Mouse (Mus musculus): ENCODE measurements at regions not wholly inside any gene's neighbourhood (a gene's known extent, or its start where the extent isn't known, plus 50 kb on each side); places are given as distances from the start of the nearest gene placed in this dataset.

GRCm38 (mm10) chr1:121092870-121093269, 239.5 kb downstream of the Insig2 start:
- no peaks in the 10 kb centered on the region for H3K9me3 ChIP-seq (ENCODE audit: low read length)
- no peak for ATAC-seq
- no peak for DNase-seq
- H3K27me3 ChIP-seq (ENCODE audit: insufficient read depth, low read length), result peaks cover 4% of the 10 kb centered on the region; the same call in 1 of the 2 replicates
- no peak overlapping the region for H3K4me3 ChIP-seq (ENCODE audit: low read depth, low read length)
- no peaks in the 10 kb centered on the region for H3K4me1 ChIP-seq (ENCODE audit: insufficient read depth)
- no peaks in the 10 kb centered on the region for H3K36me3 ChIP-seq (ENCODE audit: insufficient read depth)
- no peak overlapping the region for H3K4me2 ChIP-seq (ENCODE audit: low read depth)
- H3K9ac ChIP-seq, result no peak overlapping the region
- no peak for TF ChIP-seq CTCF (IDR thresholded peaks at IDR 0.05; ENCODE audit: low read depth)
- H3K27ac ChIP-seq (ENCODE audit: low read depth, low read length), result no peak overlapping the region
- WGBS, result 78% methylated on average over 5 of the region's 5 CpGs

DNA sequence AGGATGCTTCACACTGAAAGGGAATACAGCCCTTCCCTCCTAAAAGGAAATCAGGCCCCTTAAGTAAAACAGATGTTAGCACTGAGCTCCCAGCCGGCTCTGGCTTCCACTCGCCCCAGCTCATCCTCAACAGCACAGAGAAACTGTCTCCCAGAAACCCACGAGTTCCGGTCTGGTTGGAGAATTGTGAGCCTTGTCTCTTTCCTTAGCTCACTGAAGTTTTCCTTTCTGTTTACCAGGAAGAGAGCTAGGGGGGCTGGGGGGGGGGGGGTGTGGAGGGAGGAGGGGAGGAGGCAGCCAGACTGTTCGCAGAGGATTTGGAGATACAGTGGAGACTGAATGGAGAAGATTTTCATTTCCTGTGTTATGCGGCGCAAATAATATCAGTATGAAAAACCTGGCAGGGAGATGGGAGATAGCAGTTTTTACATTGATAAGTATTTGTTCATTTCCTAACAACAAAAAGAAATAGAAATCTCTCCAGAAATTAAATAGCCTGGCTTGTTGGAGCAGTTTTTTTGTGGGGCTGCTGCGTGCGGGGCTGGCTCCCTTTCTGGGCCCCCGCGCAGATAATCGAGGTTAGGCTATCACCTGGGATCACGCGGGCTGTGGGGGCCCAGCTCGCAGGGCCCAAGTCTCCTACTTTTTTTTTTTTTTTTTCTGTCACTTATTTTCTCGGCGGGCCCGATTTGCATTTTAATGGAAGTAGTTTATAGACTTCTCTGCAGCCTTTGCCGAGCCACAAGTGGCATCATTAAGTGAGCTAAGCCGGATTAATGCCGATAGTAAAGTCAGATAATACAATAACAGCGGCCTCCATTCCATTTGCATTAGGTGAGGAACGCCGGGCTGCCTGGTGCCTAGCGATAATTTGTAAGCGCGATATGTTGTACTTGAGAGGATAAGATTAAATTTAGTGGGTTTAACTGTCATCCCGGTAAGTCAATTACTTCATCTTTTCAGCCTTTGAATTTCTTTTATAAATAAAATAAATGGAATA, 235.5 kb downstream of the Insig2 start:
- TF ChIP-seq CTCF (IDR thresholded peaks at IDR 0.05; ENCODE audit: low read depth), result no peak
- no peak overlapping the region for H3K9ac ChIP-seq
- ATAC-seq, result peak; percentile 73

GRCm38 (mm10) chr1:121111776-121112344, 220.5 kb downstream of the Insig2 start:
- no peak overlapping the region for H3K4me3 ChIP-seq (ENCODE audit: low read depth, low read length)
- H3K27me3 ChIP-seq (ENCODE audit: insufficient read depth, low read length), result no peaks in the 10 kb centered on the region
- ATAC-seq (0 out of 2 replicates have a peak, but pooled peaks have one; percentile 20), DNase-seq (no peak)
- WGBS, result 41% methylated on average over 4 of the region's 4 CpGs
- H3K9ac ChIP-seq, result no peak overlapping the region
- no peaks in the 10 kb centered on the region for H3K9me3 ChIP-seq (ENCODE audit: low read length)
- TF ChIP-seq CTCF (IDR thresholded peaks at IDR 0.05; ENCODE audit: low read depth), result no peak
- H3K4me2 ChIP-seq (ENCODE audit: low read depth), result no peak overlapping the region
- H3K36me3 ChIP-seq (ENCODE audit: insufficient read depth), result no peaks in the 10 kb centered on the region
- no peaks in the 10 kb centered on the region for H3K4me1 ChIP-seq (ENCODE audit: insufficient read depth)
- no peak overlapping the region for H3K27ac ChIP-seq (ENCODE audit: low read depth, low read length)

More for the DNA sequence above, 235.5 kb downstream of the Insig2 start:
- Histone ChIP-seq H3K4me1 (ENCODE audit: insufficient read depth) (no peaks in the 10 kb centered on the region), H3K4me3 (ENCODE audit: low read depth, low read length) (peak overlapping the region; percentile 28), H3K36me3 (ENCODE audit: insufficient read depth) (no peaks in the 10 kb centered on the region), H3K27ac (ENCODE audit: low read depth, low read length) (no peak overlapping the region), H3K4me2 (ENCODE audit: low read depth) (peak overlapping the region; percentile 43), H3K9me3 (ENCODE audit: low read length) (no peaks in the 10 kb centered on the region), H3K27me3 (ENCODE audit: insufficient read depth, low read length) (peaks cover 13% of the 10 kb centered on the region)
- peak; percentile 20 for DNase-seq
- WGBS, result 4% methylated on average over 28 of the region's 28 CpGs

GRCm38 (mm10) chr1:121112464-121112863, 219.9 kb downstream of the Insig2 start:
- Histone ChIP-seq H3K9me3 (ENCODE audit: low read length) (no peaks in the 10 kb centered on the region), H3K36me3 (ENCODE audit: insufficient read depth) (no peaks in the 10 kb centered on the region), H3K27me3 (ENCODE audit: insufficient read depth, low read length) (no peaks in the 10 kb centered on the region), H3K27ac (ENCODE audit: low read depth, low read length) (no peak overlapping the region), H3K4me1 (ENCODE audit: insufficient read depth) (no peaks in the 10 kb centered on the region), H3K4me2 (ENCODE audit: low read depth) (no peak overlapping the region), H3K9ac (no peak overlapping the region), H3K4me3 (ENCODE audit: low read depth, low read length) (no peak overlapping the region)
- DNase-seq, result no peak
- 51% methylated on average over 1 of the region's 1 CpGs for WGBS
- no peak for ATAC-seq
- TF ChIP-seq CTCF (IDR thresholded peaks at IDR 0.05; ENCODE audit: low read depth), result no peak

DNA sequence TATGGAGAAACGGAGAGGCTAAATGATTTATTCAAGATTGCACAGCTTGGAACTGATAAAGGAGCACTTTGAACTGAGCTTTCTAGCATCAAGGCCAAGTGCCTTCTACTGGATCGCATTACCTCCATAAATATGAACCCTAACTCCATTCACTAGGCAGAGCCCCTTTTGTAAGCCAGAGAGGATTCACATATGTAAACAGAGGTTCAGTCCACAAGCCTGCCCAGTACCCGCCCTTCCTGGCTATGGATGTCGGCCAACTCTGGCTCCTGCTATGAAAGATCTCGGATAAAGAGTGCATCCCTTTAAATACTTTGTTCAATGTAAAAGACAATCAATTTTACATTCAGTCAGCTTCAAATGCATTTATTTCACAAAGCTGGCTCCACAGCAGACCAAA, 215.8 kb downstream of the Insig2 start:
- Histone ChIP-seq H3K9ac (no peak overlapping the region), H3K9me3 (ENCODE audit: low read length) (no peaks in the 10 kb centered on the region), H3K4me3 (ENCODE audit: low read depth, low read length) (no peak overlapping the region), H3K27ac (ENCODE audit: low read depth, low read length) (no peak overlapping the region), H3K36me3 (ENCODE audit: insufficient read depth) (no peaks in the 10 kb centered on the region), H3K27me3 (ENCODE audit: insufficient read depth, low read length) (no peaks in the 10 kb centered on the region), H3K4me1 (ENCODE audit: insufficient read depth) (no peaks in the 10 kb centered on the region), H3K4me2 (ENCODE audit: low read depth) (no peak overlapping the region)
- DNase-seq (no peak), ATAC-seq (no peak)
- WGBS, result 57% methylated on average over 5 of the region's 5 CpGs
- TF ChIP-seq CTCF (IDR thresholded peaks at IDR 0.05; ENCODE audit: low read depth), result no peak

GRCm38 (mm10) chr1:121123436-121123835, 209.0 kb downstream of the Insig2 start:
- no peak for TF ChIP-seq CTCF (IDR thresholded peaks at IDR 0.05; ENCODE audit: low read depth)
- Histone ChIP-seq H3K27ac (ENCODE audit: low read depth, low read length) (no peak overlapping the region), H3K36me3 (ENCODE audit: insufficient read depth) (no peaks in the 10 kb centered on the region), H3K27me3 (ENCODE audit: insufficient read depth, low read length) (no peaks in the 10 kb centered on the region), H3K9ac (no peak overlapping the region), H3K4me3 (ENCODE audit: low read depth, low read length) (no peak overlapping the region), H3K9me3 (ENCODE audit: low read length) (no peaks in the 10 kb centered on the region), H3K4me1 (ENCODE audit: insufficient read depth) (no peaks in the 10 kb centered on the region), H3K4me2 (ENCODE audit: low read depth) (no peak overlapping the region)
- DNase-seq (no peak), ATAC-seq (no peak)

GRCm38 (mm10) chr1:121136284-121136683, 196.1 kb downstream of the Insig2 start:
- Histone ChIP-seq H3K4me2 (ENCODE audit: low read depth) (no peak overlapping the region), H3K4me3 (ENCODE audit: low read depth, low read length) (no peak overlapping the region), H3K4me1 (ENCODE audit: insufficient read depth) (no peaks in the 10 kb centered on the region), H3K27ac (ENCODE audit: low read depth, low read length) (no peak overlapping the region), H3K9ac (no peak overlapping the region), H3K9me3 (ENCODE audit: low read length) (no peaks in the 10 kb centered on the region), H3K27me3 (ENCODE audit: insufficient read depth, low read length) (no peaks in the 10 kb centered on the region), H3K36me3 (ENCODE audit: insufficient read depth) (no peaks in the 10 kb centered on the region)
- WGBS, result 39% methylated on average over 4 of the region's 4 CpGs
- TF ChIP-seq CTCF (IDR thresholded peaks at IDR 0.05; ENCODE audit: low read depth), result no peak
- DNase-seq (no peak), ATAC-seq (0 out of 2 replicates have a peak, but pooled peaks have one; percentile 38)
